Mouse (Mus musculus) forebrain, postnatal 0 days (tissue): ENCODE results near the gene Vapb. TPM values are rescaled to one million over a fixed set of nuclear protein-coding genes. Genes with fewer than 3 reads are reported as not detected.

Source experiments
- ATAC-seq: fragments of 200-750 bp; cut with Nextera tagmentation; 2 replicates; pipeline ENCODE4 v1.8.0; 2017; ENCODE audit warnings: mild to moderate bottlenecking, moderate library complexity
- DNase-seq: peaks from one replicate; pipeline ENCODE4 v3.0.0-alpha.2; 2015
- H3K27ac ChIP-seq: fragments of 300-500 bp; sonication (generic); 2 replicates; pipeline ENCODE4 v1.5.1; 2014; ENCODE audit warnings: low read depth, mild to moderate bottlenecking, antibody characterized with exemption, low read length, moderate library complexity, mixed read lengths
- H3K27me3 ChIP-seq: fragments of 300-500 bp; sonication (generic); 2 replicates; pipeline ENCODE4 v1.6.1; 2014; ENCODE audit warnings: mild to moderate bottlenecking, low read length, mixed read lengths; ENCODE audit not compliant: insufficient read depth
- H3K36me3 ChIP-seq: fragments of 300-500 bp; sonication (generic); 2 replicates; pipeline ENCODE4 v1.6.1; 2014; ENCODE audit warnings: mild to moderate bottlenecking, moderate library complexity; ENCODE audit not compliant: insufficient read depth
- H3K4me1 ChIP-seq: fragments of 300-500 bp; sonication (generic); 2 replicates; pipeline ENCODE4 v1.6.1; 2014; ENCODE audit warnings: antibody characterized with exemption; ENCODE audit not compliant: insufficient read depth
- H3K4me2 ChIP-seq: fragments of 300-500 bp; sonication (generic); 2 replicates; pipeline ENCODE4 v1.6.1; 2014; ENCODE audit warnings: low read depth, mild to moderate bottlenecking, moderate library complexity
- H3K4me3 ChIP-seq: fragments of 300-500 bp; sonication (generic); 2 replicates; pipeline ENCODE4 v1.5.1; 2014; ENCODE audit warnings: low read depth, low read length, mixed read lengths
- H3K9ac ChIP-seq: fragments of 300-500 bp; sonication (generic); 2 replicates; pipeline ENCODE4 v1.6.1; 2014; ENCODE audit warnings: mild to moderate bottlenecking
- H3K9me3 ChIP-seq: fragments of 300-500 bp; sonication (generic); 2 replicates; pipeline ENCODE4 v1.6.1; 2016; ENCODE audit warnings: low read length
- CTCF ChIP-seq: sonication (generic); IDR thresholded peaks from 2 replicates; pipeline ENCODE4 v1.5.1; 2016; ENCODE audit warnings: antibody characterized with exemption, control low read depth, low read depth
- WGBS: fragments of 180-500 bp; shearing (Covaris S2); extraction: QIAGEN DNeasy Blood & Tissue Kit; methylation state at CpG from one replicate; pipeline ENCODE4 v1.1.7; 2014; 5-methylcytosine and 5-hydroxymethylcytosine counted together
- microRNA-seq, 2 experiments: library from miRNA; unstranded; fragments of <30 nt; microRNA quantifications; one replicate each; pipeline ENCODE4; 2016
- polyA plus RNA-seq: library from polyadenylated mRNA; unstranded; fragments of >200 nt; fragmentation: Nextera tagmentation; extraction: Ambion mirVana; gene quantifications from 2 replicates; pipeline ENCODE4 v1.2.1, GENCODE M21; 2015
- total RNA-seq: library from RNA; depleted of rRNA; stranded (reverse); fragments of >200 nt; gene quantifications from 2 replicates; pipeline ENCODE4 v1.2.3, GENCODE M21; 2014; rRNA removed

The Vapb gene
- total and polyA plus RNA-seq, 2 experiments from 2014 or later, result 13.6 to 41.8 TPM

DNA sequence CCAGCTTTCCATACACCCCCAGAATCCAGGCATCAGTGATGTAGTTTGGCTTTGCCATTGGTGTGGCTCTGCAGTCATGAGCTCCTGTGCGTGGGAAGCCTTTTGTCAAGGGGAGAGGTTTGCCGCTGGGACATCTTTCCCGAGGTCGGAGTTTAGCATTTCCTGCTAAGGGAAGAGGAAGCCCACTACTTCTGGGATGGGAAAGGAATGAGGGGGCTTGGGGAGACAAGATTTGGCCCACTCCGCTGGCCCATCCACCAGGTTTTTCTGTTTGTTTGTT lies 73.5 kb downstream of the Vapb start:
- Histone ChIP-seq H3K36me3 (no peaks in the 10 kb centered on the region), H3K9ac (no peak overlapping the region), H3K4me1 (no peaks in the 10 kb centered on the region), H3K27ac (no peak overlapping the region), H3K4me3 (no peak overlapping the region), H3K27me3 (no peaks in the 10 kb centered on the region), H3K9me3 (no peaks in the 10 kb centered on the region), H3K4me2 (no peak overlapping the region)
- no peak for TF ChIP-seq CTCF
- WGBS, result 89% methylated on average over 5 of the region's 5 CpGs
- no peak for DNase-seq
- no peak for ATAC-seq

- Histone ChIP-seq H3K9me3 (no peaks in the 10 kb centered on the region), H3K36me3 (no peaks in the 10 kb centered on the region), H3K4me1 (no peaks in the 10 kb centered on the region), H3K4me2 (no peak overlapping the region), H3K27me3 (no peaks in the 10 kb centered on the region), H3K4me3 (no peak overlapping the region), H3K9ac (no peak overlapping the region), H3K27ac (no peak overlapping the region)
- no peak for DNase-seq
- WGBS, result 74% methylated on average over 8 of the region's 8 CpGs
- TF ChIP-seq CTCF, result no peak
- ATAC-seq, result no peak
Measured at GRCm38 (mm10) chr2:173811850-173812249, 74.5 kb downstream of the Vapb start.

- no peak overlapping the region for H3K9ac ChIP-seq
- ATAC-seq (no peak), DNase-seq (no peak)
- H3K27ac ChIP-seq, result no peak overlapping the region
- no peaks in the 10 kb centered on the region for H3K4me1 ChIP-seq
- H3K27me3 ChIP-seq, result no peaks in the 10 kb centered on the region
- WGBS, result 86% methylated on average over 5 of the region's 5 CpGs
- H3K9me3 ChIP-seq, result peaks cover 4% of the 10 kb centered on the region; the same call in 1 of the 2 replicates
- no peaks in the 10 kb centered on the region for H3K36me3 ChIP-seq
- no peak overlapping the region for H3K4me3 ChIP-seq
- no peak for TF ChIP-seq CTCF
- no peak overlapping the region for H3K4me2 ChIP-seq
Measured at GRCm38 (mm10) chr2:173813071-173813470, 75.8 kb downstream of the Vapb start.

GRCm38 (mm10) chr2:173826287-173826686 lies 89.0 kb downstream of the Vapb start:
- no peak overlapping the region for H3K4me3 ChIP-seq
- no peak overlapping the region for H3K9ac ChIP-seq
- DNase-seq (no peak), ATAC-seq (peak; percentile 75; the same call in 1 of the 2 replicates)
- no peak overlapping the region for H3K4me2 ChIP-seq
- no peaks in the 10 kb centered on the region for H3K9me3 ChIP-seq
- WGBS, result 78% methylated on average over 4 of the region's 4 CpGs
- H3K27me3 ChIP-seq, result no peaks in the 10 kb centered on the region
- no peak for TF ChIP-seq CTCF
- no peaks in the 10 kb centered on the region for H3K4me1 ChIP-seq
- no peaks in the 10 kb centered on the region for H3K36me3 ChIP-seq
- H3K27ac ChIP-seq, result no peak overlapping the region

DNA sequence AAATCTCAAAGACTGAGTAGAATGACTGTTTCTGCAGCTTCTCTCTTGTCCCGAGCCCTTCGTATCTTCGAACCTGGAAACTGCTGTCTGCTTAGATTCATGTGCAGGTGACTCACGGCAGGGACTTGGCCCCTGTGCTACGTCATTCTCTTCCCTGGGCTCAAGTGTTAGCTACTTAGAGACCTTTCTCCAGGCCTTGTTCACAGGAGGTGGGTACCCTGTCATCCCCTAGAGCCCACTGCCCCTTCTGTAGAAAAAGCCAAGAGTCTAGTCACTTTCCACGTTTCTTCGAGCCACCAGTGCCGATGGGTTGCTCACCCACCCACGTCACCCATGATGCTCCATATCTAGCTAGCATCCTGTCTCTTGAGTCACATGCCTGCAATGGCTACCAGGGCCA lies 89.9 kb downstream of the Vapb start:
- no peak for DNase-seq
- no peaks in the 10 kb centered on the region for H3K4me1 ChIP-seq
- WGBS, result 90% methylated on average over 9 of the region's 9 CpGs
- no peaks in the 10 kb centered on the region for H3K36me3 ChIP-seq
- no peak for ATAC-seq
- no peak overlapping the region for H3K9ac ChIP-seq
- no peak overlapping the region for H3K4me2 ChIP-seq
- H3K4me3 ChIP-seq, result no peak overlapping the region
- no peaks in the 10 kb centered on the region for H3K27me3 ChIP-seq
- no peak for TF ChIP-seq CTCF
- no peak overlapping the region for H3K27ac ChIP-seq
- no peaks in the 10 kb centered on the region for H3K9me3 ChIP-seq

GRCm38 (mm10) chr2:173828134-173828533 lies 90.8 kb downstream of the Vapb start:
- Histone ChIP-seq H3K36me3 (no peaks in the 10 kb centered on the region), H3K4me1 (no peaks in the 10 kb centered on the region), H3K27ac (no peak overlapping the region), H3K9ac (no peak overlapping the region), H3K4me3 (no peak overlapping the region), H3K4me2 (no peak overlapping the region), H3K9me3 (no peaks in the 10 kb centered on the region), H3K27me3 (no peaks in the 10 kb centered on the region)
- no peak for TF ChIP-seq CTCF
- DNase-seq (no peak), ATAC-seq (no peak)
- 41% methylated on average over 6 of the region's 6 CpGs for WGBS

DNA sequence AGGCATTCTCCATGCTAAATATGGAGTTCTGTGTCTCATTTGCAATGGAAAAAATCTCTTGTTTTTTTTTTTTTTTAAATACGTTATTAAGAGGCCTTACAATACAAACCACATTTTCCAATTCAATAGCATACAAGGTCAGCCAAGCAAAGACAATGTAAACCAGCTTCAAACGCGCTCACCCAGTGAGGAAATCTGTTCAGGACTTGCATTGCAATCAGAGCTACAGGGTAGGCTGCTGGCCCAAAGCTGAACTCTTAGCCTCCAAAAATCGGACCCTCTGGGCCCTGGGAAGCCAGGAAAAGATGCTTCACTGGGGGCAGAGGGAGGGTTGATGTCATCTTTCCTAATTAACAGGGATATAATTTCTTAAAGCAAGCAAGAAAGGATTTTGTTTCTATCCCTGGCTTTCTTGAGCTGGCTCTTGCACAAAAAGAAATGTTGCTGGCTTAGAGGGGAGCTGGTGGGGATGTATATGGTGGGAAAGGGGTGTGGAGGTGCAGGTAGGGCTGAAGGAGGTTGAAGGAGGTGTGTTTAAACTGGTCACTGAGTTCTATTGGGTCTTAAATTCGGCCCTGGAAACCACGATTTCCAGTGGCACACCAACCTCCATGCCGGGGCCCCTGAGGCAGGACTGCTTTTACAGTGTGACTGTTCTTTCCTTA lies 95.6 kb downstream of the Vapb start:
- 50% methylated on average over 7 of the region's 7 CpGs for WGBS
- H3K4me2 ChIP-seq, result no peak overlapping the region
- no peak overlapping the region for H3K27ac ChIP-seq
- H3K27me3 ChIP-seq, result no peaks in the 10 kb centered on the region
- H3K4me1 ChIP-seq, result no peaks in the 10 kb centered on the region
- H3K9ac ChIP-seq, result no peak overlapping the region
- no peaks in the 10 kb centered on the region for H3K36me3 ChIP-seq
- H3K9me3 ChIP-seq, result no peaks in the 10 kb centered on the region
- no peak for ATAC-seq
- H3K4me3 ChIP-seq, result no peak overlapping the region
- no peak for TF ChIP-seq CTCF
- no peak for DNase-seq

Small RNAs within 50 kb of the gene (microRNA-seq; reads per million reads assigned to microRNA genes)
- 0 reads per million in 2 experiments for gene Mir6340

Other genes with a start within 250 kb of the Vapb start
- not detected in 2 replicates for gene 1700021F07Rik, start 214.9 kb upstream of the Vapb start, total RNA-seq
- gene 1700021F07Rik, start 214.9 kb upstream of the Vapb start, polyA plus RNA-seq, result not detected in 2 replicates
- not detected in 2 replicates for gene Ankrd60, start 159.1 kb upstream of the Vapb start, total RNA-seq
- not detected in 2 replicates for gene Ankrd60, start 159.1 kb upstream of the Vapb start, polyA plus RNA-seq
- gene Rab22a, start 77.8 kb upstream of the Vapb start, total RNA-seq, result 20.4 and 23.0 TPM in 2 replicates
- 33.4 and 37.0 TPM in 2 replicates for gene Rab22a, start 77.8 kb upstream of the Vapb start, polyA plus RNA-seq
- gene 1700010B08Rik, start 18.1 kb upstream of the Vapb start, total RNA-seq, result not detected in 2 replicates
- gene 1700010B08Rik, start 18.1 kb upstream of the Vapb start, polyA plus RNA-seq, result not detected in 2 replicates